Mouse (Mus musculus) forebrain, embryonic 11.5 days (tissue): ENCODE results near the gene Ogfod1. TPM values are rescaled to one million over a fixed set of nuclear protein-coding genes. Genes with fewer than 3 reads are reported as not detected.

Experiments used
- ATAC-seq: fragments of 200-750 bp; cut with Nextera tagmentation; replicated peaks from 2 replicates; pipeline ENCODE4 v1.8.0; 2017; ENCODE audit warnings: moderate TSS enrichment; ENCODE audit not compliant: low FRiP score
- DNase-seq: peaks from one replicate; pipeline ENCODE4 v3.0.0-alpha.2; 2017; ENCODE audit warnings: low spot score
- H3K27ac ChIP-seq: fragments of 300-500 bp; sonication (generic); 2 replicates; pipeline ENCODE4 v1.5.1; 2014; ENCODE audit warnings: low read depth, low read length
- H3K27me3 ChIP-seq: fragments of 300-500 bp; sonication (generic); 2 replicates; pipeline ENCODE4 v1.6.1; 2014; ENCODE audit warnings: mild to moderate bottlenecking, low read length, mixed read lengths; ENCODE audit not compliant: control insufficient read depth, insufficient read depth
- H3K36me3 ChIP-seq: fragments of 300-500 bp; sonication (generic); 2 replicates; pipeline ENCODE4 v1.6.1; 2014; ENCODE audit warnings: mild to moderate bottlenecking, low read length, moderate library complexity, mixed read lengths; ENCODE audit not compliant: control insufficient read depth, insufficient read depth
- H3K4me1 ChIP-seq: fragments of 300-500 bp; sonication (generic); replicated peaks from 2 replicates; pipeline ENCODE4 v1.6.1; 2014; ENCODE audit warnings: low read length, mixed read lengths; ENCODE audit not compliant: control insufficient read depth, insufficient read depth
- H3K4me2 ChIP-seq: fragments of 300-500 bp; sonication (generic); 2 replicates; pipeline ENCODE4 v1.6.1; 2014; ENCODE audit warnings: low read depth, mild to moderate bottlenecking, low read length, moderate library complexity, mixed read lengths; ENCODE audit not compliant: severe bottlenecking
- H3K4me3 ChIP-seq: fragments of 300-500 bp; sonication (generic); 2 replicates; pipeline ENCODE4 v1.5.1; 2014; ENCODE audit warnings: low read depth, low read length
- H3K9ac ChIP-seq: fragments of 300-500 bp; sonication (generic); 2 replicates; pipeline ENCODE4 v1.6.1; 2014; ENCODE audit warnings: low read length
- H3K9me3 ChIP-seq: fragments of 300-500 bp; sonication (generic); 2 replicates; pipeline ENCODE4 v1.6.1; 2016; ENCODE audit warnings: low read length, mixed read lengths; ENCODE audit not compliant: control insufficient read depth
- WGBS: fragments of 180-500 bp; shearing (Covaris S2); extraction: QIAGEN DNeasy Blood & Tissue Kit; methylation state at CpG from one replicate; pipeline ENCODE4 v1.1.7; 2014; 5-methylcytosine and 5-hydroxymethylcytosine counted together
- polyA plus RNA-seq: library from polyadenylated mRNA; unstranded; fragments of >200 nt; fragmentation: Nextera tagmentation; extraction: Ambion mirVana; gene quantifications from 2 replicates; pipeline ENCODE4 v1.2.1, GENCODE M21; 2014

Ogfod1 gene
- polyA plus RNA-seq, 1 experiment from 2014 or later: 18.7 TPM

- no peak for DNase-seq
- no peak for ATAC-seq
- Histone ChIP-seq H3K4me1 (no peaks in the 10 kb centered on the region), H3K9ac (no peak overlapping the region), H3K4me3 (no peak overlapping the region), H3K4me2 (no peak overlapping the region), H3K27ac (no peak overlapping the region), H3K9me3 (no peaks in the 10 kb centered on the region), H3K36me3 (no peaks in the 10 kb centered on the region), H3K27me3 (no peaks in the 10 kb centered on the region)
- WGBS: 91% methylated on average over 9 of the region's 9 CpGs
Measured at GRCm38 (mm10) chr8:94092848-94093247, 55.9 kb downstream of the Ogfod1 start.

- WGBS: 80% methylated on average over 6 of the region's 6 CpGs
- no peaks in the 10 kb centered on the region for H3K9me3 ChIP-seq
- no peaks in the 10 kb centered on the region for H3K4me1 ChIP-seq
- no peak for DNase-seq
- H3K9ac ChIP-seq: no peak overlapping the region
- no peak overlapping the region for H3K4me3 ChIP-seq
- H3K36me3 ChIP-seq: no peaks in the 10 kb centered on the region
- no peaks in the 10 kb centered on the region for H3K27me3 ChIP-seq
- no peak overlapping the region for H3K27ac ChIP-seq
- H3K4me2 ChIP-seq: no peak overlapping the region
- no peak for ATAC-seq
Measured at GRCm38 (mm10) chr8:94094281-94094680, 57.3 kb downstream of the Ogfod1 start.

GRCm38 (mm10) chr8:94098081-94098974, 61.3 kb downstream of the Ogfod1 start, which contains the start of gene Bbs2:
Gene Bbs2 (minus strand): TSS chr8:94098928.
- DNase-seq (peak; percentile 100), ATAC-seq (peak; percentile 98)
- peak within 1 kb of the TSS; percentile 58 for H3K4me3 ChIP-seq
- no peaks in the 10 kb centered on the region for H3K9me3 ChIP-seq
- peak within 1 kb of the TSS; percentile 75 for H3K9ac ChIP-seq
- H3K36me3 ChIP-seq: no peaks in the 10 kb centered on the region
- WGBS: 2% methylated on average over 61 of the region's 61 CpGs
- H3K4me1 ChIP-seq: no peaks in the 10 kb centered on the region
- H3K27ac ChIP-seq: peak within 1 kb of the TSS; percentile 97
- H3K27me3 ChIP-seq: no peaks in the 10 kb centered on the region
- peak within 1 kb of the TSS; percentile 62 for H3K4me2 ChIP-seq

GRCm38 (mm10) chr8:94098996-94099395, 62.0 kb downstream of the Ogfod1 start:
- WGBS: 41% methylated on average over 4 of the region's 4 CpGs
- Histone ChIP-seq H3K4me3 (peak overlapping the region; percentile 58; the same call in 1 of the 2 replicates), H3K9ac (peak overlapping the region; percentile 75), H3K4me2 (peak overlapping the region; percentile 62), H3K9me3 (no peaks in the 10 kb centered on the region), H3K27ac (peak overlapping the region; percentile 97), H3K27me3 (no peaks in the 10 kb centered on the region), H3K36me3 (no peaks in the 10 kb centered on the region), H3K4me1 (no peaks in the 10 kb centered on the region)
- ATAC-seq (no peak), DNase-seq (no peak)

GRCm38 (mm10) chr8:94104146-94104545, 67.1 kb downstream of the Ogfod1 start:
- WGBS: 53% methylated on average over 5 of the region's 5 CpGs
- Histone ChIP-seq H3K36me3 (no peaks in the 10 kb centered on the region), H3K4me1 (no peaks in the 10 kb centered on the region), H3K9ac (no peak overlapping the region), H3K4me2 (no peak overlapping the region), H3K9me3 (no peaks in the 10 kb centered on the region), H3K27me3 (no peaks in the 10 kb centered on the region), H3K4me3 (no peak overlapping the region), H3K27ac (no peak overlapping the region)
- DNase-seq (no peak), ATAC-seq (no peak)

- no peak for DNase-seq
- H3K4me3 ChIP-seq: no peak overlapping the region
- H3K4me2 ChIP-seq: no peak overlapping the region
- WGBS: 79% methylated on average over 3 of the region's 3 CpGs
- H3K9me3 ChIP-seq: no peaks in the 10 kb centered on the region
- no peaks in the 10 kb centered on the region for H3K36me3 ChIP-seq
- no peaks in the 10 kb centered on the region for H3K4me1 ChIP-seq
- no peaks in the 10 kb centered on the region for H3K27me3 ChIP-seq
- no peak for ATAC-seq
- H3K27ac ChIP-seq: no peak overlapping the region
- no peak overlapping the region for H3K9ac ChIP-seq
Measured at GRCm38 (mm10) chr8:94107871-94108270, 70.9 kb downstream of the Ogfod1 start.

- Histone ChIP-seq H3K4me3 (no peak overlapping the region), H3K9me3 (no peaks in the 10 kb centered on the region), H3K9ac (no peak overlapping the region), H3K27ac (no peak overlapping the region), H3K4me1 (no peaks in the 10 kb centered on the region), H3K36me3 (no peaks in the 10 kb centered on the region), H3K27me3 (no peaks in the 10 kb centered on the region), H3K4me2 (no peak overlapping the region)
- DNase-seq: no peak
- ATAC-seq: no peak
- 69% methylated on average over 6 of the region's 6 CpGs for WGBS
Measured at GRCm38 (mm10) chr8:94109396-94109795, 72.4 kb downstream of the Ogfod1 start.

- H3K27ac ChIP-seq: no peak overlapping the region
- H3K9ac ChIP-seq: no peak overlapping the region
- no peaks in the 10 kb centered on the region for H3K36me3 ChIP-seq
- ATAC-seq: no peak
- DNase-seq: no peak
- WGBS: 84% methylated on average over 5 of the region's 5 CpGs
- H3K4me1 ChIP-seq: no peaks in the 10 kb centered on the region
- no peaks in the 10 kb centered on the region for H3K9me3 ChIP-seq
- no peak overlapping the region for H3K4me2 ChIP-seq
- no peak overlapping the region for H3K4me3 ChIP-seq
- H3K27me3 ChIP-seq: no peaks in the 10 kb centered on the region
Measured at GRCm38 (mm10) chr8:94109835-94110234, 72.8 kb downstream of the Ogfod1 start.
